Mouse (Mus musculus) retina, postnatal 1 day (tissue): ENCODE measurements at regions not wholly inside any gene's neighbourhood (a gene's known extent, or its start where the extent isn't known, plus 50 kb on each side); places are given as distances from the start of the nearest gene placed in this dataset.

ENCODE experiments used
- DNase-seq: peaks from one replicate; pipeline ENCODE4 v3.0.0-alpha.2; 2012

GRCm38 (mm10) chr1:91742914-91743313, 58.3 kb upstream of the Twist2 start:
- DNase-seq = no peak

GRCm38 (mm10) chr1:91744076-91744475, 57.2 kb upstream of the Twist2 start:
- no peak for DNase-seq

GRCm38 (mm10) chr1:91744701-91745100, 56.6 kb upstream of the Twist2 start:
- no peak for DNase-seq

- peak; percentile 73 for DNase-seq
Measured at GRCm38 (mm10) chr1:91747583-91747982, 53.7 kb upstream of the Twist2 start.
